Mouse (Mus musculus): Measurements from ENCODE around the gene Cs. TPM values are rescaled to one million over a fixed set of nuclear protein-coding genes. Genes with fewer than 3 reads are reported as not detected.
"Not testable (repeated sequence)": the region's sequence is repeated elsewhere in the genome, so short reads cannot be mapped to it uniquely, and the experiment has no call there.

Cs gene
- polyA plus RNA-seq (2016; fragmentation: Nextera tagmentation; extraction: Ambion mirVana) = 221 and 230 TPM in 2 replicates

- no peaks in the 10 kb centered on the region for H3K9me3 ChIP-seq
Measured at GRCm38 (mm10) chr10:128337306-128338181, at the start of gene Cs. TSS of gene Cs (plus strand) at chr10:128337734.

DNA sequence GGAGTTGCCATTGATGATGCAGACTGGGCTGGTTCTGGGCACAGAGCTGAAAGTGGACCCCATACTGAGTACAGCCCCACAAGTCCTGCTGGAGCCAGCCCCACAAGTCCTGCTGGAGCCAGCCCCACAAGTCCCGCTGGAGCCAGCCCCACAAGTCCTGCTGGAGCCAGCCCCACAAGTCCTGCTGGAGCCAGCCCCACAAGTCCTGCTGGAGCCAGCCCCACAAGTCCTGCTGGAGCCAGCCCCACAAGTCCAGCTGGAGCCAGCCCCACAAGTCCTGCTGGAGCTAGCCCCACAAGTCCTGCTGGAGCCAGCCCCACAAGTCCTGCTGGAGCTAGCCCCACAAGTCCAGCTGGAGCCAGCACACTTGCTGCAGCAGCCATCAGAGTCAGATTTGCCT is 46.9 kb upstream of the Cs start:
- peaks cover 40% of the 10 kb centered on the region for H3K36me3 ChIP-seq
- H3K4me1 ChIP-seq; H3K27ac ChIP-seq; H3K27me3 ChIP-seq (replicated peaks); H3K4me3 ChIP-seq; H3K9ac ChIP-seq; ATAC-seq (ENCODE audit: low FRiP score, low read depth); H3K4me2 ChIP-seq (replicated peaks); H3K9me3 ChIP-seq: not testable (repeated sequence)
- 89% methylated on average over 1 of the region's 1 CpGs for WGBS

More at GRCm38 (mm10) chr10:128337306-128338181, at the start of gene Cs:
- ATAC-seq (ENCODE audit: low FRiP score, low read depth) = peak; percentile 98
- WGBS = 2% methylated on average over 61 of the region's 61 CpGs
- H3K27ac ChIP-seq = peak within 1 kb of the TSS; percentile 88
- peak within 1 kb of the TSS; percentile 84 for H3K9ac ChIP-seq
- peak within 1 kb of the TSS; percentile 72 for H3K4me3 ChIP-seq
- H3K27me3 ChIP-seq (replicated peaks) = no peaks in the 10 kb centered on the region
- peaks cover 18% of the 10 kb centered on the region for H3K4me1 ChIP-seq
- peak within 1 kb of the TSS; percentile 86 for H3K4me2 ChIP-seq (replicated peaks)
- H3K36me3 ChIP-seq = no peaks in the 10 kb centered on the region

- no peak overlapping the region for H3K27ac ChIP-seq
- no peak overlapping the region for H3K9ac ChIP-seq
- H3K27me3 ChIP-seq (replicated peaks) = no peaks in the 10 kb centered on the region
- H3K9me3 ChIP-seq = no peaks in the 10 kb centered on the region
- peaks cover 9% of the 10 kb centered on the region for H3K36me3 ChIP-seq
- no peak overlapping the region for H3K4me2 ChIP-seq (replicated peaks)
- no peaks in the 10 kb centered on the region for H3K4me1 ChIP-seq
- ATAC-seq (ENCODE audit: low FRiP score, low read depth) = no peak
- H3K4me3 ChIP-seq = no peak overlapping the region
- WGBS = 76% methylated on average over 13 of the region's 13 CpGs
Measured at GRCm38 (mm10) chr10:128296370-128297090, 41.0 kb upstream of the Cs start.

GRCm38 (mm10) chr10:128297221-128297620 is 40.3 kb upstream of the Cs start:
- Histone ChIP-seq H3K9me3 (no peaks in the 10 kb centered on the region), H3K4me2 (replicated peaks) (no peak overlapping the region), H3K4me1 (peaks cover 1% of the 10 kb centered on the region), H3K27ac (no peak overlapping the region), H3K36me3 (peaks cover 3% of the 10 kb centered on the region), H3K9ac (no peak overlapping the region), H3K4me3 (no peak overlapping the region), H3K27me3 (replicated peaks) (no peaks in the 10 kb centered on the region)
- no peak for ATAC-seq (ENCODE audit: low FRiP score, low read depth)
- WGBS = 77% methylated on average over 4 of the region's 4 CpGs

GRCm38 (mm10) chr10:128297622-128298021 is 39.9 kb upstream of the Cs start:
- H3K4me2 ChIP-seq (replicated peaks) = no peak overlapping the region
- no peaks in the 10 kb centered on the region for H3K9me3 ChIP-seq
- no peaks in the 10 kb centered on the region for H3K27me3 ChIP-seq (replicated peaks)
- WGBS = 83% methylated on average over 11 of the region's 11 CpGs
- H3K27ac ChIP-seq = no peak overlapping the region
- H3K9ac ChIP-seq = no peak overlapping the region
- H3K4me3 ChIP-seq = no peak overlapping the region
- H3K36me3 ChIP-seq = no peaks in the 10 kb centered on the region; the same call in 1 of the 2 replicates
- H3K4me1 ChIP-seq = peaks cover 5% of the 10 kb centered on the region
- no peak for ATAC-seq (ENCODE audit: low FRiP score, low read depth)

- Histone ChIP-seq H3K36me3 (no peaks in the 10 kb centered on the region), H3K4me3 (no peak overlapping the region), H3K27ac (no peak overlapping the region), H3K9me3 (no peaks in the 10 kb centered on the region), H3K27me3 (replicated peaks) (no peaks in the 10 kb centered on the region), H3K4me1 (peaks cover 5% of the 10 kb centered on the region), H3K4me2 (replicated peaks) (no peak overlapping the region), H3K9ac (no peak overlapping the region)
- WGBS = 73% methylated on average over 6 of the region's 6 CpGs
- no peak for ATAC-seq (ENCODE audit: low FRiP score, low read depth)
Measured at GRCm38 (mm10) chr10:128298243-128298642, 39.3 kb upstream of the Cs start.

GRCm38 (mm10) chr10:128298702-128299171 is 38.8 kb upstream of the Cs start, which contains the start of gene Il23a:
TSS of gene Il23a (minus strand) at chr10:128298752.
- WGBS = 82% methylated on average over 11 of the region's 11 CpGs
- no peaks in the 10 kb centered on the region for H3K36me3 ChIP-seq
- H3K27me3 ChIP-seq (replicated peaks) = no peaks in the 10 kb centered on the region
- ATAC-seq (ENCODE audit: low FRiP score, low read depth) = no peak
- no peak within 1 kb of the TSS for H3K4me2 ChIP-seq (replicated peaks)
- peaks cover 6% of the 10 kb centered on the region for H3K4me1 ChIP-seq
- H3K27ac ChIP-seq = no peak within 1 kb of the TSS
- no peak within 1 kb of the TSS for H3K4me3 ChIP-seq
- no peaks in the 10 kb centered on the region for H3K9me3 ChIP-seq
- no peak within 1 kb of the TSS for H3K9ac ChIP-seq

- H3K27ac ChIP-seq = peak overlapping the region; percentile 75
- no peak; the same call in 1 of the 2 replicates for ATAC-seq (ENCODE audit: low FRiP score, low read depth)
- peak overlapping the region; percentile 49 for H3K4me3 ChIP-seq
- H3K4me1 ChIP-seq = peaks cover 14% of the 10 kb centered on the region
- peaks cover 4% of the 10 kb centered on the region; the same call in 1 of the 2 replicates for H3K36me3 ChIP-seq
- H3K9ac ChIP-seq = peak overlapping the region; percentile 71
- WGBS = 45% methylated on average over 3 of the region's 3 CpGs
- no peaks in the 10 kb centered on the region for H3K27me3 ChIP-seq (replicated peaks)
- H3K9me3 ChIP-seq = no peaks in the 10 kb centered on the region
- H3K4me2 ChIP-seq (replicated peaks) = peak overlapping the region; percentile 79
Measured at GRCm38 (mm10) chr10:128302357-128302756, 35.2 kb upstream of the Cs start.

DNA sequence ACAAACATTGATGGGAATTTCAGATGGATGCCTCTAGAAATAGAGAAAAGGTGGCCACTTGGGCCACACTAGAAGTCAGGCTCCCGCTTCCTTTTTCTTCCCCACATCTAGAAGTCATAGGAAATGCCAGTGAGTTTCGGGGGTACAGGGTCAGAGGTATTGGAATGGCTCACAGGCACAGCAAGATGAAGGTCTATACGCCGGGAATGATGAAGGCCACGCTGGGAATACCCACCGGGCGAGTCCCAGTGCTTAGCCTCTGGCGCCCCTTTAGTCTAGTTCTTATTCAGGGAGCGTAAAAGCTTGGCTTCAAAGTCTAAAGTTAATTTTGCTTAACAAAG is 34.8 kb upstream of the Cs start:
- Histone ChIP-seq H3K4me1 (peaks cover 14% of the 10 kb centered on the region), H3K9me3 (no peaks in the 10 kb centered on the region), H3K9ac (peak overlapping the region; percentile 71), H3K27me3 (replicated peaks) (no peaks in the 10 kb centered on the region), H3K36me3 (peaks cover 4% of the 10 kb centered on the region; the same call in 1 of the 2 replicates), H3K4me2 (replicated peaks) (peak overlapping the region; percentile 79), H3K27ac (peak overlapping the region; percentile 75), H3K4me3 (peak overlapping the region; percentile 49)
- under 1% methylated on average over 9 of the region's 9 CpGs for WGBS
- ATAC-seq (ENCODE audit: low FRiP score, low read depth) = peak; percentile 52

DNA sequence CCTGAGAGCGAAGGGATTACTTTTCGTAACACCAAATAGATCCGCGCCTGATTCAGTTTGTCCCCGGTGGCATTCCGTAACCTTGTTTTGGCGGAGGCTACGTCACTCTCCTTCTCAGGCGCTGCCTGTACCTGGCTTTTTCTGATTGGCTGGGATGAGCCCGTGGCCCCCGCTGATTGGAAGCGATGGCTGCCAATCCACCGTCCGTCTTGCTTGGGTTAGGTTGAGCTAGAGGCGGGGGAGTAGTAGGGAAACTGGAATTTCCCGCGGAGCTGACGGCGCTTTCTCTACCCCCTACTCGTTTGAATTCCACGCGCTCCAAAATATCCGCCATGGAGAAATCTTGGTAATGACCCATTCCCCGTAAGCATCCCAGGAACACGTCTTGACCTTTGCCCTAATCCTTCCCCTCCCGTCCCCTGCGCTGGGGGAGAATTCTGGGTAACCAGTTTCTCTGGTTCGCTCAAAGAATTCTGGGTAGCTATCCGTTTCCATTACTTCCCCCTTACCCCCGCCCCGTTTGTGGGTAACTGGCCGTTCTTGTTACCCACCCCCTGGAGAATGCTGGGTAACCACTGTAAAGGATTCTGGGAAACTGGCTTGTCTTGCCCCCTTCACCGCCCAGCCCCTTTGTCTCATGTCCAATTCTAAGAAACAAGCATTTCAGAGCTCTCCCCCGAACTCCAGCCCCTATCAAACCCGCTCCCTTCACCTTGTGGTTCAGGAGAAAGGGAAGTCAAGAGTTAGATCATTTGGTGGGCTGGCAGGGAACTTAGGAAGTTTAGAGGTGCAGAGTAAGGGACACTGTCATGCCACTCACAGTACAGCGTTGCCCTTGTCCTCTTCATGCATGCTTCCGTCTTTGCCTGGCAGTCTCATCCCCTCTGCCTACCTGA is 34.2 kb upstream of the Cs start, which contains the start of gene Pan2:
Gene Pan2, plus strand, starts transcription at position 210 of the 896 bp plus-strand sequence.
- 2% methylated on average over 37 of the region's 37 CpGs for WGBS
- peak within 1 kb of the TSS; percentile 49 for H3K4me3 ChIP-seq
- peak within 1 kb of the TSS; percentile 79 for H3K4me2 ChIP-seq (replicated peaks)
- ATAC-seq (ENCODE audit: low FRiP score, low read depth) = peak; percentile 99
- peak within 1 kb of the TSS; percentile 73 for H3K9ac ChIP-seq
- peaks cover 10% of the 10 kb centered on the region for H3K36me3 ChIP-seq
- peaks cover 14% of the 10 kb centered on the region for H3K4me1 ChIP-seq
- peak within 1 kb of the TSS; percentile 75 for H3K27ac ChIP-seq
- no peaks in the 10 kb centered on the region for H3K9me3 ChIP-seq
- no peaks in the 10 kb centered on the region for H3K27me3 ChIP-seq (replicated peaks)

DNA sequence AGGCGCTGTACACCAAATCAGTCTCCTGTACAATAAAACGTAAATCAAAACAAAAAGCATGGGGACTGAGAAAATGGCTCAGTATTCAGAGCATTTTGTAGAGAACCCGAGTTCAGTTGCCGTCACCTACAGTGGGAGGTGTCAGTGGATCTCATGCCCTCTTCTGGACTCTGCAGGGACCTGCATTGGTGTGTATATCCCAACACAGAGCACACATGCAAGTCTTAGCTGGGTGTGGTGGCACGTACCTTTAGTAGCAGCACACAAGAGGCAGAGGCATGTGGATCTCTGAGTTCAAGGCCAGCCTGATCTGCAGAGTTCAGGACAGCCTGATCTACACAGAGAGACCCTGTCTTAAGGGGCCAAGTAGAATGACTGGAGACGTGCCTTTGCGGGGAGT is 27.9 kb upstream of the Cs start:
- Histone ChIP-seq H3K9ac (no peak overlapping the region), H3K4me3 (no peak overlapping the region), H3K4me2 (replicated peaks) (no peak overlapping the region), H3K27me3 (replicated peaks) (no peaks in the 10 kb centered on the region), H3K27ac (no peak overlapping the region), H3K9me3 (no peaks in the 10 kb centered on the region), H3K36me3 (peaks cover 60% of the 10 kb centered on the region), H3K4me1 (0 out of 2 replicates have a peak, but pooled peaks cover 3% of the 10 kb centered on the region)
- WGBS = 88% methylated on average over 7 of the region's 7 CpGs
- no peak for ATAC-seq (ENCODE audit: low FRiP score, low read depth)
